Mouse (Mus musculus) heart, adult 11 months (tissue): ENCODE data around the gene Cyp46a1.
A peak's percentile ranks its signal among the peaks of the same experiment; 100 is the strongest.

ENCODE experiments used
- DNase-seq: peaks from one replicate; pipeline ENCODE4 v3.0.0; 2022

Gene Cyp46a1

GRCm38 (mm10) chr12:108403957-108404356, 69.8 kb downstream of the Cyp46a1 start:
- peak; percentile 96 for DNase-seq

GRCm38 (mm10) chr12:108409100-108409499, 74.9 kb downstream of the Cyp46a1 start:
- no peak for DNase-seq

GRCm38 (mm10) chr12:108410416-108411208, 76.4 kb downstream of the Cyp46a1 start:
- peak; percentile 76 for DNase-seq
